Mouse (Mus musculus) kidney, postnatal 10 days (tissue): ENCODE data around the gene Gm10772.
"Not testable (repeated sequence)": the region's sequence is repeated elsewhere in the genome, so short reads cannot be mapped to it uniquely, and the experiment has no call there.

Source experiments
- DNase-seq: peaks from one replicate; pipeline ENCODE4 v3.0.0; 2021; ENCODE audit warnings: mixed read lengths

Gm10772 gene

DNA sequence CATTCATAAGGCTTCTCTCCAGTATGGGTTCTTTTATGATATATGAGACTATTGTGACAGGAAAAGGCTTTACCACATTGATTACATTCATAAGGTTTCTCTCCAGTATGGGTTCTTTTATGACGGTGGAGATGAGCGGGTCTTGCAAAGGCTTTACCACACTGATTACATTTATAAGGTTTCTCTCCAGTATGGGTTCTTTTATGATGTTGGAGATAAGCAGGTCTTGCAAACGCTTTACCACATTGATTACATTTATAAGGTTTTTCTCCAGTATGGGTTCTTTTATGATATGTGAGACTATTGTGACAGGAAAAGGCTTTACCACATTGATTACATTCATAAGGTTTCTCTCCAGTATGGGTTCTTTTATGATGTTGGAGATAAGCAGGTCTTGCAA lies at the start of gene Gm10772:
TSS of gene Gm10772 (minus strand) at position 101 of the 400 bp plus-strand sequence.
- DNase-seq: not testable (repeated sequence)

DNA sequence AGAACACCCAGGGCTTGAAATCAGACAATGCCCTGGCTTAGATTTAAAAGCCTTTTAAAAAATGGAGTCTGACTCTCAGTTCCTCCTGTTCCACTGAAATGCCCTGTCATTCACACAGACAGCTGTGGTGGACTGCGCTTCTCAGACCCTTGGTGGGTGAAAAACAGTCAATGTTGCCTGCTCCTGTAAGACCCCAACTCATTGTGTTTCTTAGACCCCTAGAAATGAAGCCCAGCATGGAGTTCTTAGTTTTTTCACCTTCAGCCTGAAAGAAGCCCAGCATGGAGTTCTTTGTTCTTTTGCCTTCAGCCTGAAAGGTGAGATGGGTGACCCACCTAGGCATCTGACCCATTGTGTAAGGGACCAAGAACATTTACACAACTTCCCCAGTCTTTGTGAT lies 36.5 kb upstream of the Gm10772 start:
- not testable (repeated sequence) for DNase-seq

GRCm38 (mm10) chr13:66263141-66263540 lies 35.8 kb upstream of the Gm10772 start:
- DNase-seq: not testable (repeated sequence)

GRCm38 (mm10) chr13:66214349-66214748 lies 13.0 kb downstream of the Gm10772 start:
- no peak for DNase-seq

- not testable (repeated sequence) for DNase-seq
These were observed 13.6 kb downstream of the Gm10772 start for GRCm38 (mm10) chr13:66213811-66214210.

DNA sequence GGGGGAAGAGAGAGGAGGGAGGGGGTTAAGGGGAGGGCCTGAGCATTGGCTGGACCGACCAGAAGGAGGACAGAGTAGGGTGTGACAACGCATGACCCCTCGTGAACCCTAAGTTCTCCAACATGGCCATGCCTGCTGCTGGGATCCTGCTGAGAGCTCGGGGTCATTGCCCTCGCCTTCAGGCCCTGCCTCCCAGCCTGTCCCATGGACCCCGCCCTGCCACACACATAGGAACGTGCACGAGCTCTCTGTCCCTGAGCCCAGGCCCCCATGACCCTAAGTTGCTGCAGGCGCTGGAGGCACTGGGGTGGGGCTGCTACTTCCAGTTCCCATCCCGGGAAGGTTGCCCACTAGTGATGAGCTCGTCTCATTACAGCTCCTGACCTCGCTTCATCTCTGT lies 48.2 kb downstream of the Gm10772 start:
- not testable (repeated sequence) for DNase-seq
